Mouse (Mus musculus) c-Kit-positive CD71-positive TER-119-positive erythroid progenitor cells, embryonic 14.5 days (primary cell): ENCODE measurements around the gene Gpr19.

ENCODE experiments used
- DNase-seq: peaks from one replicate; pipeline ENCODE4 v3.0.0-alpha.2; 2013; ENCODE audit warnings: low spot score

Gene Gpr19

GRCm38 (mm10) chr6:134848197-134848890 is 50.0 kb downstream of the Gpr19 start:
- DNase-seq, result no peak

DNA sequence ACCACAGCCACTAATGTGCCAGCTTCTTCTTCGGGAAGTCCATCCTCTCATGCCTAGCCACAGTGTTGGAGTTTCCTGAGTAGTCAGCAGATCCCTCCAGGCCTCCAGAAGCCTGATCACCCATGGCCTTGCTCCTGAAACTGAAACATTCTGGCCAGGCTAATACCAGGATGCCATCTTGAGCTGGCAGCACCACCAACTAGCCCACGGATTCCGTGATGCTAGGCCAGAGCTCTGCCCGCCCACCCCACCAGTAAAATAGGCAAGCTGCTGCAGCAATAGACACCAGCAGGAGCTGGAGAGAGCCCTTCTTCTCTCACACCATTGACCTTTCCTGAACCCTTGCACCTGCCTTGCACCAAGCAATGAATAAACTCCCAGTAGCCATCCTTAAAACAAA is 50.8 kb downstream of the Gpr19 start:
- DNase-seq, result no peak

GRCm38 (mm10) chr6:134846308-134846707 is 52.1 kb downstream of the Gpr19 start:
- DNase-seq, result no peak

DNA sequence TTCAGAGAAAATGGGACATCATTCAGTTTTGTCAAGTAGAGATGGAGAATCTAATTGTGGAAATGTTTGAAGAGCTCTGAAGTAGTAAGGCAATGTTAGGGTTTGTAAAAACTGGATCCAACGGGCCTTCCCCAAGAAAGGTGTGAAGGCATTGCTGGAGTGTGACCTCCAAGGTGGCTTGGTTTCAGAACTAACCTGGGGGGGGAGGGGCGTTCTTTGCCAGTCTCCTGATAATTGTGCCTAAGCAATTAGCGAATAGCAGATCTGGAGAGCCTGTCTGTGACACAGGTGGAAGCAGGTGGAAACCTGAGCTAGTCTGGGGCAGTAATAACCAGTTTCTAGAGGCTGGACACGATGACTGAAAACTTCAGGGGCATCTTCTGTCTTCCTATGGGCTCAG is 52.7 kb downstream of the Gpr19 start:
- DNase-seq, result no peak

GRCm38 (mm10) chr6:134840346-134840745 is 58.0 kb downstream of the Gpr19 start:
- DNase-seq, result no peak

GRCm38 (mm10) chr6:134838111-134838510 is 60.3 kb downstream of the Gpr19 start:
- no peak for DNase-seq

- no peak for DNase-seq
Measured at GRCm38 (mm10) chr6:134834585-134835251, 63.7 kb downstream of the Gpr19 start.

DNA sequence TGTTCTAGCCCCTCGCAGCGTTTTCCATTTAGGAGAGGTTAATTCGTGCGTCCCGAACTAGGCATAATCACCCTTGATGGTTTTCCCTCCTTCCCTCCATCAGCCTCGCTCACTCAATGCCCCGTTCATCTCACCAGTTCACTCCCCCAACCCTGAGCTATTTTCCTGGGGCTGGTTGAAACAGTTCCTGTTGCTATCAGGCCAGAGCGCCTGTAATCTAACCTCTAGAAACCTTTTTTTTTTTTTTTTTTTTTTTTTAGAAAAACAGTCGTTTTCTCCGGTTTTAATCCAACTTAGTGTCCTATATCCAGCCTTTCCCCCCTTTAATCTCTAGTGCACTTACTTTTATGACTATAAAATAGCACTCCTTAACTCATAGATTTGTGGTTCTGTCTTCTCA is 67.6 kb downstream of the Gpr19 start:
- DNase-seq, result no peak

GRCm38 (mm10) chr6:134829786-134830700 is 68.3 kb downstream of the Gpr19 start, which contains the start of gene Crebl2:
Gene Crebl2 (plus strand): TSS chr6:134830154.
- DNase-seq, result peak; percentile 97

DNA sequence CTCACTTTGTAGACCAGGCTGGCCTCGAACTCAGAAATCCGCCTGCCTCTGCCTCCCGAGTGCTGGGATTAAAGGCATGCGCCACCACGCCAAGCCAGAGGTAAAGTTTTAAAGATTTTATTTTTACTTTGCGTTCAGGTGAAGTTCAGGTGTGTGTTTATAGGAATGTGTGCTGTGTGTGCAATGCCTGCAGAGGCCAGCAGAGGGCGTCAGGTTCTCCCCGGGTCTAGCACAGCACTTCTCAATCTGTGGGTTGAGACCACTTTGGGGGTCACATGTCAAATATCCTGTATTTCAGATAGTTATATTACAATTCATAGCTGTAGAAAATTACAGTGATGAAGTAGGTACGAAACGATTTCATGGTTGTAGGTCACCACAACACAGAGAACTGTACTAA is 75.5 kb downstream of the Gpr19 start:
- DNase-seq, result peak; percentile 19

- no peak for DNase-seq
Measured at GRCm38 (mm10) chr6:134820411-134820810, 78.0 kb downstream of the Gpr19 start.

DNA sequence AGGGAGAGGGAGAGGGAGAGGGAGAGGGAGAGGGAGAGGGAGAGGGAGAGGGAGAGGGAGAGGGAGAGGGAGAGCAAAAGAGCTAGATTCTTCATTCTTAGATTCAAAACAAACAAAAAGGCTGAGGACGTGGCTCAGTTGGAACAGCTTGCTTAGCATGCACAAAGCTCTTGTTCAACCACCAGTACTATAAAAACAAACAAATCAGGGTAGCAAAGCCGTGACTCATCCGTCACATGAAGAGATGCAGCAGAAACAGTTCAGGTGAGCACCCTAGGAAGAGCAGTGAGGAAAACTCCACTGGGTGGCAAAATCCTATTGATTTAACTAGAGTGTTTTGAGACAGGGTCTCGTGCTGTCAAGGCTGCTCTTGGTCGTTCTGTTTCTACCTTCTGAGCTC is 78.6 kb downstream of the Gpr19 start:
- DNase-seq, result no peak
